Mouse (Mus musculus) megakaryocyte-erythroid progenitor cell, adult 5-6 weeks (primary cell): ENCODE data around the gene Itga6. TPM values are rescaled to one million over a fixed set of nuclear protein-coding genes. Genes with fewer than 3 reads are reported as not detected.

Source experiments
- total RNA-seq, 2 experiments: library from RNA; stranded (forward) in 1 of 2; stranded (reverse) in 1 of 2; fragments of 200-1000, 215-1000 nt in 1 of 2; fragments of >200 nt in 1 of 2; fragmentation: Nextera tagmentation in 1 of 2; gene quantifications; 2 replicates each; pipeline ENCODE4 v1.2.3; 2014 to 2017

Gene Itga6
- total RNA-seq, 2 experiments from 2014 or later: 21.2 to 30.4 TPM

Other genes starting within 250 kb of the Itga6 start
- not detected in 2 replicates for gene Dlx1, start 217.5 kb upstream of the Itga6 start, total RNA-seq (2014; fragmentation: Nextera tagmentation)
- gene Dlx1, start 217.5 kb upstream of the Itga6 start, total RNA-seq (2017): 0.19 TPM in 1 of 2 replicates, not detected in the other
- not detected in 2 replicates for gene Dlx2, start 198.9 kb upstream of the Itga6 start, total RNA-seq (2014; fragmentation: Nextera tagmentation)
- not detected in 2 replicates for gene Dlx2, start 198.9 kb upstream of the Itga6 start, total RNA-seq (2017)
- gene Pdk1, start 127.6 kb downstream of the Itga6 start, total RNA-seq (2014; fragmentation: Nextera tagmentation): 27.9 and 38.7 TPM in 2 replicates
- gene Pdk1, start 127.6 kb downstream of the Itga6 start, total RNA-seq (2017): 61.9 and 66.8 TPM in 2 replicates
- gene Rapgef4, start 235.6 kb downstream of the Itga6 start, total RNA-seq (2014; fragmentation: Nextera tagmentation): not detected in 2 replicates
- not detected in 2 replicates for gene Rapgef4, start 235.6 kb downstream of the Itga6 start, total RNA-seq (2017)